Mouse (Mus musculus) frontal cortex, postnatal 14 days (tissue): ENCODE data around the gene Dnah5.
A peak's percentile ranks its signal among the peaks of the same experiment; 100 is the strongest.

ENCODE experiments used
- DNase-seq, 2 experiments: peaks; one replicate each; pipeline ENCODE4 v3.0.0; 2022; ENCODE audit warnings: low spot score in 2 of 2

The Dnah5 gene

DNA sequence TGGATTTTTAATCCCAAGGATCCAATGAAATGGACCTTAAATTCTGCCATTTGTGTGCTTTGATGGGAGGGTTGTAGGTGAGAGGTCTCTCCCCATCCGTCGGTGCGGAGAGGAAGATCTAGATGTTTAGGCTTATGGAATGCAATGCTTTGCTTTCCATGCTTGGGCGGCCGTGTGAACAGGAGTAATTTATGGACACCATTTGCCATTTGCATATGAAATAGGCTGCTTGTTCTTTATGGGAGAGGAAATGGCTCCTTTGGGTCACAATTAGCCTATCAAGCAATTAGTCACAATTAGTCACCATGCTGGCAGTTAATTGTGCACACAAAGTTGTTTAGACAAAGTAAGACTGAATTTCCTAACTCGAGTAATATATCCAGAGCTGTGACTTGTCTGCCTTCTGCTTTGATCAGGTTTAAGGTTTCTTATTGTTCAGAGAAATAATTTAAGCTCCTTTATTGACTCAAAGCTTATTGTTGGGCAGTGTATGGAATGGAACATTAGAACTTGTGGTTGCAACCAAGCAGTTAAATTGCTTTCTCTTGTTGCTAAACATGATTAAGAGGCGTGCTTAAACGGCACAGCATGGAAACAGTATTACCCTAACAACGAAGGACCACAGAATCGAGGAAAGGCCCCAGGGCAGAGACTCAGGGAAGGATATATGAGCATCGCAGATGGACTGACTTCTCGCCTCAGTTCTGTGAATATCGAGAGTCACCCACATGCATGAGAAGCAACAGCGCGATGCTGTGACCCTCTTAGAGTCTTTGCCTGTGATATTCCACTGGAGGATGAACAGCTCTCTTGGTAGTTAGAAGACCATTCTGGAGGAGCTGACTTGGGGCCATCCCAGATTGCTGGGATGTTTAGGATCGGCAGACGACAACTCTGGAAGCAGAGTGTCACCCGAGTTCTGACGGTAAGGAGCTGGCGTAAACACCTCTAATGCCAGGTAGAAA, at the start of gene Dnah5:
Dnah5 (plus strand) TSS at position 642 of the 965 bp plus-strand sequence.
- DNase-seq: no peak

DNA sequence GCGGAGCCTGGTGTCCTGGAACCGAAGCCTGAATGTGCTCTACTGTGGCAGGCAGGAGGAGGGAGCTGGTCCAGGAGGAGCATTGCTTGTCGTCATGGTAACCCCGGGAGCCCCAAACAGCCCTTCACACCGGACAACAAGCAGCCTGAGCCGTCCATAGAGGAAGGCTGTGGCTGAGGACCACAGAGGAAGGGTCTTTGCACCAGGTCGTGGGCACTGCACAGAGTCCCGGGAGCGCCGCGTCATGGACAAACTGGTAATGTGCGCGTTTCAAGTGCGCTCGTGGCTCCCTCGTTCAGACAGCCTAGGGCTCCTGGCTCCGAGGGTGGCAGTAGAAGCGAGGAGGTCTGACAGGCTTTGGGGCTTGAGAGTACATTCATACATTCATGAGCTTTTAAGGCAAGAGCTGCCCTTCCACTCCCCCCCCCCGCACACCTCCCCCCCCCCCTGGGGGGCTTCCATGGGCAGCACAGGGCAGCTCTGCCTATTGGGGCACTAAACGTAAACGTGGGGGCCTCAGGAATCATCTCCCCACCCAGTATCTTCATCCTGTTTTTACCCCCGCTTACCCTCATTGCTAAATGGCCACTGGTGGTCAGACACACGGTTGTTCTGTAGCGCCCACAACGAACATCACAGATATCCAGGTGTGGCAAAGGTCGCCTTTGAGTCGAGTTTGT, 48.6 kb upstream of the Dnah5 start:
- peak; percentile 27 to 44 for DNase-seq

DNA sequence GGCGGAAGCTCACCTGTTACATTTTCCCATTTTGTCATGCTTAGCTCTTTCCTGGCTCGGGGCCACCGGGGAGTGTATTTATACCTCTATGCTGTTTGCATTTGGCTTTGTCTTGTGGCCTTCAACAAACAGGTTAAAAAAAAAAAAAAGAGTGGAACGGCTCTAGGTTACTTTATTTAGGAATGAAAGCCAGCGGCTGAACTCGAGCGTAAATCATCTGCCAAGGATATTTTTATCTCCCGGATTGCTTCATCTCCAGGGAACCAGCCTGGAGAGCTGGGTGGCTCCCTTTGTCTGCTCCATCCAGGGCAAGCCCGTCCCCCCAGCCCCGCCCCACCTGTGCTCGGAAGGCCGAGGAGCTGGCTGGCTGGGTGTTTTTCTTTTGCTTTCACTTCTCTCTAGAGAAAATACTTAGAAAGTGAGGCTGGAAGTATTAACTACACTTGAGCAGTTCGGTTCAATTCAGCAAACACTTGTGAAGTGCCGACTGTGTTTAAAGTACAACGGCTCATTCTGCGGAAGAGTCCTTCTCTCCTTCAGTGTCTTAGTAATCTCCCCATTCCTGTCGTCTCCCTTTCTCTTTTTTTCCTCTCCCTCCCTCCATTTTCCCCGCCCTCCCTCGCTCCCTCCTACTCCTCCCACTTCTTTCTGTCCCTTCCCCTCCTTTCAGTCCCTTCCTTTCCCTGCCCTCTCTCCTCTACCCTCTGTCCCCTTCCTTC, 44.6 kb upstream of the Dnah5 start:
- DNase-seq: no peak

DNA sequence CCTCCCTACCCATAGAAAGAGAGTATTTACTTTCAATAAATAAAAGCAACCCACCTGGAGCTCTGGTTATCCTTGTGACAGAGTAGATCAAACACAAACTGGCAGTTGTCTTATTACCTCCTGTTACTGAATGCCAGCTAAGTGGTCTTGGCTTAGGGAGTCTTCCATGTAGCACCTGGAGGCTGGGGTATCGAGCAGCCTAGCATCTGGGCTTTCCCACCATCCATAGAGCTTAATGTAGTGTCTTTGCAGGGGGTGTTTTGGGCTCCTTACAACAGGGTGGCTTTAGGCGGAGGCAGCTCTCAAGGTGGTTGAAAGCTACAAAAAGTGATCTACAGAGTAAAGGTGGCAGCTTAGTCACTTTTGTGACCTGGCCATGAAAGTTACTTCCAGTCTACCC, 41.3 kb upstream of the Dnah5 start:
- no peak for DNase-seq

DNA sequence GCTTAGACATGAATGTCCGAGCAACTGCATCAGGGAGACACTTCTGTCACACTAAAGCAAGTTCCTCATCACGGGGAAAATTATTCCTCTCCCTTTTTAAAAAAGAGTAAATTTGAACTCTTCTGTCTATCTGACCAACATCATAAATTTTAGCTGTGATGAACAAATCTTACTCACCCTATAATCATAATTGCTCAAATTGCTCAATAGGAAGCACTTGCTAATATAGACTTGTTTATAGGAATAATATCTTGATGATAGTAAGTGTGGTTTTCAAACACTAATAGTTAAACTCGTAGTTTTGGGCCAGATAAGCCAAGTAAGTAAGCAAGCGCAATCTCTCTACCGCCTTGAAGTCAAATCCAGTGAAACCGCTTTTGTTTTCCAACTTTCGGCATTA, 38.3 kb upstream of the Dnah5 start:
- DNase-seq: no peak

DNA sequence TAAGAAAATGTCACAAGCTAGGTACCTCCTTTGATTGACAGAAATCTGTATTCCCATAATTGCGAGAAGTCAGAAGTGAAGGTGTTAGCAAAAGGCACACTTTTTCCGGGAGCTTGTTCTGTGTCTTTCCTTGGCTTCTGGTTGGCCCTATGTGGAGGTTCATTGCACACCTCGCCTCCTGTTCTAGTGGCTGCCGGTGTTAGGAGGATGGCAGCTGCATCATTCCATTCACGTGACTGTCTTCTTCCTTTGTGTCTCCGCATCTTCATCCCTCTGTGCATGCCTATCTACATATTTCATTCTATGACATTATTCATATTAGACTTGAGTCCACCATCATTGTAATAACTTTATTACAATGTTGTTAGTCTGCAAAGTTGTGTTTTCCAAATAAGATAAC, 37.5 kb upstream of the Dnah5 start:
- no peak for DNase-seq

DNA sequence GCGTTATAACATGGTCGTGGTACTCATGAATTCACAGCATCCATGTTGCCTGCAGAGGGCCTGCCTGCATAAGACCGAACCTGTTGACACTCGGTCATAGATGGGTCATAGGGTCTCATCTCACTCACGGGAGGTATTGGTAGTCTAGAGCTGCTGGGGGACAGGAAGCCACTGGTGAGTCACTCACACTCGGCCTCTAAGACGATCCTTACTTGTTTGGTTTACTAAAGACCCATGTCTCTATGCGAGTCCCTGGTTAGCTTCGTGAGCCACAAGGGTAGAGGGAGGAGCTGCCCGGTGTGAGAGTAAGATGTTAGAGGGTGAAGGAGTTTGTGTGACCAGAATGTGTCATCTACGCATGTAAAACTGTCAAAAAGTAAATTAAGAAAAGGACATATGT, 24.6 kb upstream of the Dnah5 start:
- DNase-seq: no peak

DNA sequence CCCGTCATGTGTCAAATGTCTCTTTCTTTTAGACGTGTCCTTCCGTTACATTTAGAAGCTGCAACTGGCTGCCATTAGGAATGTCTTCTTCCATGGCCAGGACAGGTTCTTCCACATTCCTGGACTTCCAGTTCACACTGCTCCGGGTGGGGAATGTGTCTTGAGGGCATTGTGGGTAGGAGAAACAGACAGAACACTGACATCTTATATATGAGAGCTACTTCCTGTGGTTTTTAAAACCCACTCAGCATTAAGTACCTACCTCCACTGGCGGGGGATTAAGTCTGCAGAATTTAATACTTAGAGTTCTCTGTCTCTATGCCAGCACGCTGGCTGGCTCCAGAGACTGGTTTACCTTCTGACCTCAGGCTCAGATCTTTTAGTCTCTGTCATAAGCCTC, 24.0 kb upstream of the Dnah5 start:
- no peak for DNase-seq

DNA sequence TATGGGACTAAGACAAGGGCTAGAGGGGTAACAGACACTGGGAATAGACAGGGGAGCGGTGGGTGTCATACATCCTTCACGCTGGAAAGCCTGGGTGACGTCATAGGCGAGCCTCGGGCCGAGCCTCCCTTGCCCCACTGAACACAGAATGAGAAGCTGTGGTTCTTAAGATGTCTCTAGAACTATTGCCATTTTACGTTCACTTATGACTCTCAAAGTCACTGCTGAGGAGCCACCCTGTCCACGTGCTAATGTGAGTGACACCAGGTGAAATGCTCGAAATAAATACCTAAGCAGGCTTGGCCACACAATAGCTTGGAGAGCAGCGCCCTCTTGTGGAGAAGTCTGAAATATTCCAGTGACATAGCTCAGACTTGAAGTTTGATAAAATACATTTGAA, 21.7 kb upstream of the Dnah5 start:
- DNase-seq: peak; percentile 40 to 74

DNA sequence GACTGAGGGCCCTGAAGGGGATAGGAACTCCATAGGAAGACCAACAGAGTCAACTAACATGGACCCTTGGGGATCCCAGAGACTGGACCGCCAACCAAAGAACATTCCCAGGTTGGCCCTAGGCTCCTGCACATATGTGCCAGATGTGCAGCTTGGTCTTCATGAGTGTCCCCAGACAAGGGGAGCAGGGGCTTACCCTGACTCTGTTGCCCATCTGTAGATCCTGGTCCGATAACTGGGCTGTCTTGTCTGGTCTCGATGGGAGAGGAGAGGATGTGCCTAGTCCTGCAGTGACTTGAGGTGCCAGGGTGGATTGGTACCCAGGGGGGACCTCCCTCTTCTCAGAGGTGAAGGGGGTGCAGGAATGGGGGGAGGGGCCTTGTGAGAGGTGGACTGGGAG, 21.0 kb upstream of the Dnah5 start:
- no peak for DNase-seq

DNA sequence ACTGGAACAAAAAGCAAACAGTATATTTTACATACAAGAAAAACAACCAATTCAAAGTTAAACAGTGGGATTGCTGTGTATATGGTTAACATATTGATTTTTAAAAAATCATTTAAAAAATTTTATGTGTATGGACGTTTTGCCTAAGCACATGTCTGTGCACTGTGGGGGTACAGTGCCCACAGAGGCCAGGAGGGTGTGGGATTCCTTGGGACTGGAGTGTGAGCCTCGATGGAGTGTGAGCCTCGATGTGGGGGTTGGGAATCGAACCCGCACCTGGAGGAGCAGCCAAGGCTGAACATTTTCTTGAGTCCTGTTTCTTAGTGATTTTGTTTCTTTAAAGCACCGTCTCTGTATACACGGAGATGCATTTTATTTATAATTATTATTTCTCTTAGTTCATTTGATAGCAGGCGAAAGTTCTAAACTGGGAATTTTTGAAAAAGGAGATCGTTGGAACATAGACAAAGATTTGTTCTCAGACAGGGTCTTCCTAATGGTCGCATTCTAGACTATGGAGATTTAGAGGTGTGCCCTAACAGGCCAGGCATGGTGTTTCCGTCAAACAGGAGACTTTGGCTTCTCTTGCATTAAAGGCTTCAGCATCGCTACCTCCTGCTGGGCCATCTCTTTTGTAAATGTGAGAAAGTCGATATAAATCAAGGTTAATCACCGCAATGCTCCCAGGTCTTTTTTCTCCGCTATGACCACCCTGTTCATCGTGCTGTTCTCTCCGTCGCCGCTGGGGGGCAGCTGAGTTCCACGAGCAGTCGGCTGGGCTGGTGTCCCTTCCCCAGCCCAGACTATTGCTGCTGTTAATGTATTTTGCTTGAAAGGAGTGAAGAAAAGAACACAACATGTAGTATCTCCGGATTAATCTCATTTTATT, 15.8 kb upstream of the Dnah5 start:
- peak in 1 of 2 experiments; percentile 75 for DNase-seq

DNA sequence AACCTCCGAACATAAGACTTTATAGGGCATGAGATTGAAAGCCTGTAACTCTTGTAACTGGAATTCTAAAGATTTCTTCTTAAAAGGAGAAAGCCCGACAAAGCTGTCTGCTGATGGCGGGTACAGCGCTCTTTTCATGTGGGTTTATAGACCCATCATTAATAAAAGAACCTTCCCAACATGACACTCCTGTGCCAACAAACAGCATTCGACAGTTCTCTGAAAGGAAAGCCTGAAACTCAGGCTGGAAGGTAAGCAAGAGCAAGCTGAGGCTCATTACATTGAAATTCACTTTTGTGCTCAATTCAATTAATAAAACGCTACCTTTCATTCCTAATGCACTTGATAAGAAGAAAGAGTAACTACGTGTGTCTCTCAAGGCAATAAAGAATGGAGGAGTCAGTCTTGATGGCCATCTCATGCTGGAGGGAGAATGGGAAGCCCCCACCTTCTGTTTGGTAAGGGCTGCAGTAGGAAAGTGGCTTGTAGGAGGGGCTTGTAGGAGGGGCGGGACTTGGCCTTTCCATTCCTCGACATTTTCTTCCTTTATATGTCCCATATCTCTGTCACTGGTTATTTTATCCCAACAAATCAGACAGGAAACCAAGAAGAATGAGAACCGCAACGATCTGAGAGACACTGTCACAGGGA, 15.1 kb upstream of the Dnah5 start:
- DNase-seq: no peak

DNA sequence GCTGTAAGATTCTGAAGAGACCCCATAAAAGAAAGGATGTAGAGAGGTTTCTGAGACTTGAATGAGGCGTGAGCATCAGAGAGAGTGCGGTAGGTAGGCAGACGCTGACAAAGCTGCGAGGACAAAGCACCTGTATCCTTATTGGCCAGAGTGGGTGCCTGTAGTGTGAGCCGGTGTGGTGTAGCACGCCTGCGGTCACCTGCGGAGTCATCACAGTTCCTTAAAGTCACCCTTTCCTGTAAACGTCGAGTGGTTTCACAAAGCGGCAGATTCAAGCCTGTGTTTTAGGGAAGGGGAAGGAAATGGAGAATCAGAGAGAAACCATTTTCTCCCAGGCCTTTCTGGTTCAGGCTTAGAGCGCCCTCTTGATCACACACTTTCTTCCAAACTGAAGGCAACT, 13.9 kb upstream of the Dnah5 start:
- no peak for DNase-seq

DNA sequence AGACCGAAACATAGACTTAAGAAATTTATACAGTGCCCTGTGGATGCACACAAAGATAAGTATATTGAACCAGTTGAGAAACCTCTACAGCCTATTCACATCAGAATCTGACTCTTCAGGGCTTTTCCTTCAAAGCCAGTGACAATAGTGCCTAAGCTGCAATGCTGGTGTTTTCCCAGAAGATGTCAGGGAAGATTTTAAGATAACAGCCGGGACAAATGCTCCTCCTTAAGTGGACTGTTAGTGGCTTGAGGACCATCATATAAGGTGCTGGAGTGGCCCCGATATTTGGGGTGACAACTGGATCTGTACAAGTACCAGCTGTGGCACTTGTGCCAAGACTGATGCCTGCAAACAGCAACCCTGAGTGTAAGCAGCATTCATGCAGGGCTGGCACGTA, 4.9 kb upstream of the Dnah5 start:
- DNase-seq: no peak

DNA sequence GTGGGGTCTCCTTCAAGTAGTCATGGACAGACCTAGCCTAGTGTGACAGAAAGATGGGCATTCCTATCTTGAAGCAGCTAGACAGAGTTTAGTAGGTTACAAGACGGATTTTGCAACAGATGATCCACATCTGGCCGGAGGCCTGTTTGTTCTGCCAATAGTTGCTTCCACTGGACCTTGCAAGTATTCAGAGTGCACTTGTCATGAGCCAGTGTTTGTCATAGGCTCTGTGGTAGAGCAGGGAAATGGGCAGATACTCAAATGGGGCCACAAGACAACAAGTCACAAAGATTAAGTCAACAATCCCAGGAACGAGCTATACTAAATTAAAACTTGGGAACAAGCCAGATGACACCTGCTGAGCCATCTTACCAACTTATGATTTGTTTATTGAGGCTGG, 1.1 kb downstream of the Dnah5 start:
- DNase-seq: no peak

DNA sequence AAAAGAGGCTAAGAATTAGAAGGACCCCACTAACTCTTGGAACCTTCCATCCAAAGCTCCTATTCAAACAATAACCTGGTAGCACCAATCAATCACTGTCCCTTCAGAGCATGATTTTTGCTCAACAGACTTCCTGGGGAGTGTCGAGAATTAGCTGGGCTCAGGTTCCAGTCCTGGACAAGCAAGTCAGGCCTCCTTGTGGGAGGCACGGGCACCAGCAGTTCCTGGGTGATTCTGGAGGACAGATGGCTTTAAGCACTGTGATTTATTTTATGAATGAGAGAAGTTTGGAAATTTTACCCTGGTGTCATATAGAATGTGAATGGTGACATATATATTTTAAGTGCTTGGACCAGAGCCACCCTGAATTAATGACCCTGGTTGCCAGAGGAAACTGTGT, 4.0 kb downstream of the Dnah5 start:
- DNase-seq: no peak

DNA sequence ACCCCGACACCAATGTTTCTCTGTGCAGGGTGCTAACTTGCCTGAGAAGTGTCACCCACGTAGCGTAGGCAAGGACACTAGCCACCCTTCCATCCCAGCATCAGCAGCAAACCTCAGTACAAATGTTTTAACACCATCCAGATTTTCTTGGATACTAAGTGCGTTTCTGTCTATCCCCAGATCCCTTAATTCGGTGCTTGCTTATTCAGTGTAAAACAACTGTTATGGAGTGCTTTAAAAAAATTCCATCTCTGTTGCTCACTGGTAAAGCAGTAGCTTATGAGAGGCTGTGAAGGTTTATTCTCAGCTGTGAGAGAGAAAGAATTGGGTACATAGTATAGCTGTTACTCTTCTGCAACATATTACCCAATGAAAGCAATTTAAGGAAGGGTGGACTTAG, 9.5 kb downstream of the Dnah5 start:
- no peak for DNase-seq

DNA sequence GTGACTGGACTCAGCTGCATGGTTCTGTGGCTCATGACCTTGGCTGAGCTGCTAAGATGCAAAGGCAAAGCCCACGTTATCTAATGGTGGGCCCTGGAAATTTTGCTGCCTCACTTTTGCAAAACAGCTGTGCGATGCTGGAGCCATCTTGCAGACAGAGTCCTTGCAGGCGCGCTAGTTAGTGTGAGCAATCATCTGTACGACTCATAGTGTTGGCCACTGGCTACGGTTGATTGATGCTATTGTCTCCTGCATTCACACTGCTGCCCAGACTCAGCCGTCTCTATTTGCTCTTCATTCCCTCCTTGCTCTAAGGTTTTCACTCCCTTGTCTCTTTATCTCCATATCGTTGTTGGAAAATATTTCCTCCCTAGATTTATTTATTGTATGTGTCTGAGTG, 12.8 kb downstream of the Dnah5 start:
- DNase-seq: no peak

DNA sequence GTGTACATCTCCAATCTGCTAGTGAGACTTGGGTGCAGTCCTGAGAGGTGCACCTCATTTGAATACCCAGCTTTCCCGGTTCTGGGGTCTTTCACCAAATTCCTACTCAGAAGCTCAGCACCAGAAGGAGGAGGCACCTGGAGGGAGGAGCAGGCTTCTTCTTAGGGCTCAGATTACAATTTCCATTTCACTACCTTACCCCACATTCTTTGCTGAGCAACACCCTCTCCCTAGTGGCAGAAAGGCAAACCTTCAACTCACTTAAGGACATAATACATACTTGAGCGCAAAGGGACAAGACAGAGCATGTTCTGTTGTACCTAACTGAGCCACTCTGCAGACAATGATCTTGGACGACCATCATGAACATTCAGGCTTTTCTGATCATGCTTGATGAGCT, 23.8 kb downstream of the Dnah5 start:
- no peak for DNase-seq

DNA sequence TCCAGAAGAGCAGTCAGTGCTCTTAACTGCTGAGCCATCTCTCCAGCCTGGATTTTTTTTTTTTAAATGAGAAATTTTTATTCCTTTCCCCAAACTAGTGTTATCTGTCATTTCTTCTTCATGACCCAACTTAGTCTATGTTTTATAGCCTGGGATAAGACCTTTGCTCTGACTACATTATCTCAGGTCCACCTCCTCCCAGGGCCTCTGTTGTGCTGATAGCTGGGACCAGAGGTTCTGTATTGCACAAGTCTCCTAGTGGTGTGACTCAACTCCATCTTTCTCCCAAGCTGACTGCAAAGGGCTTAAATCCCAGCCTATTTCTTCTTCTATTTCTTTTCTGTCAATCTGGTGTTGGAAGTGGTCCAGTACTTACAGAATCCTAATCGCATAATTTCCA, 56.7 kb downstream of the Dnah5 start:
- DNase-seq: no peak

DNA sequence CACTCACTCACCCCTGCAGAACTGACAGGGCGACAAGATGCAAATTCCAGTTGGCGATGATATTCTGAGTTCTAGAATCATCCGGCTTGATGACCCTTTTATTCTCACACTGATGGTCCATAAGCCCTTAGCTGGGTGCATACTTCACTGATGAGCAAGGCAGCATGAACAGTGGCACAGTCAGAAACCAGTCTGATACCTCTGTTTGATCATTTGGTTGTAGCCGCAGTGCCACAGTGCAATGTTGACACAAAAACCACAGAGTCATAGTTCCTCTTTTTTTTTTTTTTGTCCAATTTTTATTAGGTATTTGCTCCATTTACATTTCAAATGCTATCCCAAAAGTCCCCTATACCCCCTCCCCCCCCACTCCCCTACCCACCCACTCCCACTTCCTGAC, 95.9 kb downstream of the Dnah5 start:
- no peak for DNase-seq
